Mouse (Mus musculus): ENCODE results near the gene Myo19. TPM values are rescaled to one million over a fixed set of nuclear protein-coding genes. Genes with fewer than 3 reads are reported as not detected.

Myo19 gene
- polyA plus RNA-seq, 1 experiment from 2014 or later: 1.8 TPM

- H3K27ac ChIP-seq (ENCODE audit: low read depth): 0 out of 2 replicates have a peak overlapping the region, but pooled peaks have one; percentile 0
These were observed 12.4 kb upstream of the Myo19 start for GRCm38 (mm10) chr11:84867586-84867985.

DNA sequence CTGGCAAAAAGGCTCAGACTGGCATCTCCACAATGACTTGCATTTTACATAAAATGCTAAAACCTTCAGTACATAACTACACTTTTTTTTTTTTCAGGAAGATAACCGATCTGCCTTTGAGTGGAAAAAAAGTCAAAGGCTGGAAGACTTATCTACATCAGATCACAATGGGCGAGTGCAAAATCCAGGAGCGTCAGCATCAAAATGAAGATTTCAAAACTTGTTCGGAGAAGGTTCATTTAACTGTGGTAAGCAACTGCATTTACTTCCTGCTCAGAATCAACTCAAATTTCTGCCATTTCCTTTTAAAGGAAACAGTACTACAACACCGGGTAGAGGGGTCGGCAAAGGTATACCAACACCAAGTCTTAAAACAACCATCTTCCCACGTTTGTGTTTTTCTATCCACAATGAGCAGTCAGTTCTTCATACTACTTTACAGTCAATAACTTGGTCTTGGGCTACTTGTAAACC, 11.1 kb upstream of the Myo19 start:
- H3K9me3 ChIP-seq (ENCODE audit: low read length): no peaks in the 10 kb centered on the region
- TF ChIP-seq EP300 (IDR thresholded peaks at IDR 0.05; ENCODE audit: low read depth) (no peak), CTCF (IDR thresholded peaks at IDR 0.05; ENCODE audit: low read depth) (no peak)
- WGBS (ENCODE audit: insufficient replicate concordance): 1% methylated on average over 7 of the region's 7 CpGs
- peak overlapping the region; percentile 100 for H3K4me3 ChIP-seq (ENCODE audit: low read depth, low read length)
- peaks cover 17% of the 10 kb centered on the region for H3K4me1 ChIP-seq (ENCODE audit: insufficient read depth)
- H3K9ac ChIP-seq (replicated peaks): peak overlapping the region; percentile 99
- ATAC-seq (no peak), DNase-seq (no peak)
- peak overlapping the region; percentile 100 for H3K27ac ChIP-seq (ENCODE audit: low read depth)
- H3K27me3 ChIP-seq (ENCODE audit: insufficient read depth, low read length): no peaks in the 10 kb centered on the region
- peak overlapping the region; percentile 80 for H3K4me2 ChIP-seq (ENCODE audit: low read depth, low read length)
- H3K36me3 ChIP-seq (replicated peaks; ENCODE audit: insufficient read depth, low read length): peaks cover 17% of the 10 kb centered on the region

More at GRCm38 (mm10) chr11:84867586-84867985, 12.4 kb upstream of the Myo19 start:
- Histone ChIP-seq H3K4me1 (ENCODE audit: insufficient read depth) (peaks cover 15% of the 10 kb centered on the region), H3K9me3 (ENCODE audit: low read length) (no peaks in the 10 kb centered on the region), H3K4me2 (ENCODE audit: low read depth, low read length) (peak overlapping the region; percentile 80), H3K36me3 (replicated peaks; ENCODE audit: insufficient read depth, low read length) (peaks cover 21% of the 10 kb centered on the region), H3K27me3 (ENCODE audit: insufficient read depth, low read length) (no peaks in the 10 kb centered on the region), H3K4me3 (ENCODE audit: low read depth, low read length) (peak overlapping the region; percentile 100), H3K9ac (replicated peaks) (peak overlapping the region; percentile 53)
- no peak for ATAC-seq
- no peak for TF ChIP-seq CTCF (IDR thresholded peaks at IDR 0.05; ENCODE audit: low read depth)
- TF ChIP-seq EP300 (IDR thresholded peaks at IDR 0.05; ENCODE audit: low read depth): no peak
- 70% methylated on average over 2 of the region's 2 CpGs for WGBS (ENCODE audit: insufficient replicate concordance)
- DNase-seq: no peak

GRCm38 (mm10) chr11:84869537-84870232, 10.3 kb upstream of the Myo19 start:
- peaks cover 19% of the 10 kb centered on the region for H3K4me1 ChIP-seq (ENCODE audit: insufficient read depth)
- WGBS (ENCODE audit: insufficient replicate concordance): 1% methylated on average over 50 of the region's 61 CpGs
- peak overlapping the region; percentile 99 for H3K9ac ChIP-seq (replicated peaks)
- TF ChIP-seq CTCF (IDR thresholded peaks at IDR 0.05; ENCODE audit: low read depth): peak; percentile 12; the same call in 1 of the 2 replicates
- TF ChIP-seq EP300 (IDR thresholded peaks at IDR 0.05; ENCODE audit: low read depth): no peak
- peak overlapping the region; percentile 80 for H3K4me2 ChIP-seq (ENCODE audit: low read depth, low read length)
- peak; percentile 67 for ATAC-seq
- H3K27me3 ChIP-seq (ENCODE audit: insufficient read depth, low read length): no peaks in the 10 kb centered on the region
- H3K9me3 ChIP-seq (ENCODE audit: low read length): no peaks in the 10 kb centered on the region
- peak overlapping the region; percentile 100 for H3K27ac ChIP-seq (ENCODE audit: low read depth)
- H3K4me3 ChIP-seq (ENCODE audit: low read depth, low read length): peak overlapping the region; percentile 100
- peak; percentile 97 for DNase-seq
- H3K36me3 ChIP-seq (replicated peaks; ENCODE audit: insufficient read depth, low read length): peaks cover 13% of the 10 kb centered on the region

DNA sequence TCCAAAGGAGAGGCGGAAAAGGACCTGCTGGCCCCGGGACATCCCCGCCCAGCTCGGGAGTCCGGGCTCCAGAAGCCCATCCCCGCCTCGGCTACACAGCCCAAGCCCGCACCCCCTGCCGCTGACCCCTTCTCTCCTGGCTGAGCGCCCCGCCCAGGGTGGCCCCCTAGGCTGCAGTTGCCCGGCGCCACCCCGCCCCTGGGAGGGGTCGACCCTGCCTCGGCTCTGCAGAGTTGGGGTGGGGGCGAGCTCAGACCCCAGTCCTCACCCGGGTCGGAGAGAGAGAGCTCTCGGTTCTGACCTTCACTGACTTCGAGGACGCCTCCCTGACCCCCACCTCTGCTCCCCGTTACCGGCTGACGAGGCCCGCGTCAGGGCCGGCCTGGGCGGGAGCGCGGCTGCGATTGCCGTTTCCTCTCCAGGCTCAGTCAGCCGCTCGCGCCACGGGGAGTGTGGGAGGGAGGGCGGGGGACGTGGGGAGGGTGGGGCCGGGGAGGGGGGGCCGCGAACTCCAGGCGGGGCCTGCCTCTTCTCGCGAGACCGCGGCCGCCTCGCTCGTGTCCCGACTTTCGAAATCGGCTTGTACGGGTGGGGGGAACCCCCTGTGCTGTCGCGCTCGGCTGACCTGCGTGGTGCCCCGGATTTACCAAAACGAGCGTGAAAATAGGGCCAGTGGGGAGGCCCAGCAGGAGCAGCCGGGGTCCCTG, 9.5 kb upstream of the Myo19 start, which contains the start of gene Ggnbp2:
Ggnbp2 (minus strand) TSS at position 481 of the 707 bp plus-strand sequence.
- Histone ChIP-seq H3K27me3 (ENCODE audit: insufficient read depth, low read length) (no peaks in the 10 kb centered on the region), H3K36me3 (replicated peaks; ENCODE audit: insufficient read depth, low read length) (peaks cover 13% of the 10 kb centered on the region), H3K4me3 (ENCODE audit: low read depth, low read length) (peak within 1 kb of the TSS; percentile 100), H3K27ac (ENCODE audit: low read depth) (peak within 1 kb of the TSS; percentile 100), H3K9ac (replicated peaks) (peak within 1 kb of the TSS; percentile 99), H3K4me2 (ENCODE audit: low read depth, low read length) (peak within 1 kb of the TSS; percentile 80), H3K9me3 (ENCODE audit: low read length) (no peaks in the 10 kb centered on the region), H3K4me1 (ENCODE audit: insufficient read depth) (peaks cover 19% of the 10 kb centered on the region)
- peak; percentile 72 for TF ChIP-seq EP300 (IDR thresholded peaks at IDR 0.05; ENCODE audit: low read depth)
- 0 out of 2 replicates have a peak, but pooled peaks have one; percentile 6 for TF ChIP-seq CTCF (IDR thresholded peaks at IDR 0.05; ENCODE audit: low read depth)
- DNase-seq: peak; percentile 96
- ATAC-seq: peak; percentile 81
- WGBS (ENCODE audit: insufficient replicate concordance): 0% methylated on average over 41 of the region's 62 CpGs

DNA sequence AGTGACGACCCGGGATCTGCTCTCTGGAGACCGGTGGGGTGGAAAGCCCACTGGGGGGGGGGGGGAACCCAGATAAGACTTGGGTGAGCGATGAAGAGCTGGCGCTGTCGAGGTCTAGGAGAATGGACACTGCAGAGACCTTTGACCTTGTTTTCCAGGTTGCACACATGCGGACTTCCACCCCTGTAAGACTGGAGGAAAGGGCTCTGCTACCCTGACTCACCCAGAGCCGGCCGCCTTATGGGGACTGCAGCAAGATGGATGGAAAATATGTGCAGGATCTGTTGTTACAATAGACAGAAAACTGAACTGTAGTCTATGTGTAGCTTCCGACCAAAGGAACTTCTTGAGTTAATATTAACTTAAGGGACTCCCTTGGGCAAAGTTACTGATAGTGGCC, 8.9 kb upstream of the Myo19 start:
- peak overlapping the region; percentile 99 for H3K9ac ChIP-seq (replicated peaks)
- peak overlapping the region; percentile 100 for H3K4me3 ChIP-seq (ENCODE audit: low read depth, low read length)
- H3K4me1 ChIP-seq (ENCODE audit: insufficient read depth): peaks cover 16% of the 10 kb centered on the region
- DNase-seq (no peak), ATAC-seq (peak; percentile 64)
- TF ChIP-seq CTCF (IDR thresholded peaks at IDR 0.05; ENCODE audit: low read depth) (no peak), EP300 (IDR thresholded peaks at IDR 0.05; ENCODE audit: low read depth) (no peak)
- peak overlapping the region; percentile 100 for H3K27ac ChIP-seq (ENCODE audit: low read depth)
- H3K4me2 ChIP-seq (ENCODE audit: low read depth, low read length): peak overlapping the region; percentile 80
- WGBS (ENCODE audit: insufficient replicate concordance): 0% methylated on average over 10 of the region's 10 CpGs
- H3K27me3 ChIP-seq (ENCODE audit: insufficient read depth, low read length): no peaks in the 10 kb centered on the region
- H3K9me3 ChIP-seq (ENCODE audit: low read length): no peaks in the 10 kb centered on the region
- H3K36me3 ChIP-seq (replicated peaks; ENCODE audit: insufficient read depth, low read length): peaks cover 13% of the 10 kb centered on the region

DNA sequence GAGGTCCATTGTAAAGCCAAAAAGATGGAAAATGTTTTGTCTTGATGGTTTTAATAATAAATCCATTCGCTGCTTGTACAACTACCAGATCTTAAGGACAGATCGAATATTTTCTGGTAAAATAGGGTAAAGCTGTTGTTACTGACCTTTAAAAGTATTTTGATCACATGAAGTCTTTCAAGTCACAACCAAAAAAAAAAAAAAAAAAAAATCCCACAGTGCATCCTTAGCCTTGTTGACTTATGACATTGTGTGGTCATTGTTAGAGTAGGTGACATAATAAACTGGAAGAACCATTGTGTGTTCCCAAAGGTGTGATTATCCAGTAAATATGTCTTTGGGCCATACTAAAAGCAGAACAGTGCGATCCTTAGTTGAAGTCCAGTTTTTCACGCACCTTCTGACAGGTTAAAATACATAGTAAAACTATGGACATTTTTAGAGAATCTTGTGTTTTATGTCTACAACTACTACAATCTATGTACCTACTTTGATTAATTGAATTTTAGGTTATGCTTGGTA, 8.3 kb upstream of the Myo19 start:
- DNase-seq (no peak), ATAC-seq (no peak)
- H3K4me1 ChIP-seq (ENCODE audit: insufficient read depth): peaks cover 13% of the 10 kb centered on the region
- TF ChIP-seq EP300 (IDR thresholded peaks at IDR 0.05; ENCODE audit: low read depth) (no peak), CTCF (IDR thresholded peaks at IDR 0.05; ENCODE audit: low read depth) (no peak)
- no peaks in the 10 kb centered on the region for H3K9me3 ChIP-seq (ENCODE audit: low read length)
- peak overlapping the region; percentile 80 for H3K4me2 ChIP-seq (ENCODE audit: low read depth, low read length)
- peak overlapping the region; percentile 100 for H3K4me3 ChIP-seq (ENCODE audit: low read depth, low read length)
- peak overlapping the region; percentile 100 for H3K27ac ChIP-seq (ENCODE audit: low read depth)
- H3K27me3 ChIP-seq (ENCODE audit: insufficient read depth, low read length): no peaks in the 10 kb centered on the region
- H3K36me3 ChIP-seq (replicated peaks; ENCODE audit: insufficient read depth, low read length): peaks cover 12% of the 10 kb centered on the region
- 52% methylated on average over 4 of the region's 4 CpGs for WGBS (ENCODE audit: insufficient replicate concordance)
- H3K9ac ChIP-seq (replicated peaks): peak overlapping the region; percentile 99
